Mouse (Mus musculus): Measurements from ENCODE around the gene Sh3gl2. TPM values are rescaled to one million over a fixed set of nuclear protein-coding genes. Genes with fewer than 3 reads are reported as not detected.

Sh3gl2 gene
- total RNA-seq, 1 experiment from 2014 or later = not detected

DNA sequence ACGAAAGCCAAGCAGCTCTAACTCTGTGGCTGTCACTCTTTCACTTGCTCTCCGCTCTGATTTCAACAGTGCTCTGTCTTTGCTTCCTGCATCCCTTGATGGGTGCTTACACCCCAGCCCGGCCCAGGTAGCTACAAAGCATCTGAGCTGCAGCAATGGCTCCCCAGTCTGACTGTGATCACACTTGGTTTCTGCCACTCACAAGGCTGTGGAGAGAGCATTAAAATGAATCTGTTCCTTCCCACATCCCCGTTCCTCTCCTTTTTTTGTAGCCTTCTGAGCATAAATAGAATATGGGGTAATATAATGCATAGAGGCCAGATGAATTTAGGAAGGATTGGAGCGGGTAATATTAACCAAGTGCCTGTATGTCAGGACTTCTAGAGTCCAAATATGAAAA is 21.8 kb downstream of the Sh3gl2 start:
- ATAC-seq (replicated peaks in 1 of 2; ENCODE audit: insufficient read depth in 1 of 2, low FRiP score in 2 of 2, low TSS enrichment in 1 of 2, low read depth in 1 of 2, poor library complexity in 2 of 2, severe bottlenecking in 2 of 2) = no peak

DNA sequence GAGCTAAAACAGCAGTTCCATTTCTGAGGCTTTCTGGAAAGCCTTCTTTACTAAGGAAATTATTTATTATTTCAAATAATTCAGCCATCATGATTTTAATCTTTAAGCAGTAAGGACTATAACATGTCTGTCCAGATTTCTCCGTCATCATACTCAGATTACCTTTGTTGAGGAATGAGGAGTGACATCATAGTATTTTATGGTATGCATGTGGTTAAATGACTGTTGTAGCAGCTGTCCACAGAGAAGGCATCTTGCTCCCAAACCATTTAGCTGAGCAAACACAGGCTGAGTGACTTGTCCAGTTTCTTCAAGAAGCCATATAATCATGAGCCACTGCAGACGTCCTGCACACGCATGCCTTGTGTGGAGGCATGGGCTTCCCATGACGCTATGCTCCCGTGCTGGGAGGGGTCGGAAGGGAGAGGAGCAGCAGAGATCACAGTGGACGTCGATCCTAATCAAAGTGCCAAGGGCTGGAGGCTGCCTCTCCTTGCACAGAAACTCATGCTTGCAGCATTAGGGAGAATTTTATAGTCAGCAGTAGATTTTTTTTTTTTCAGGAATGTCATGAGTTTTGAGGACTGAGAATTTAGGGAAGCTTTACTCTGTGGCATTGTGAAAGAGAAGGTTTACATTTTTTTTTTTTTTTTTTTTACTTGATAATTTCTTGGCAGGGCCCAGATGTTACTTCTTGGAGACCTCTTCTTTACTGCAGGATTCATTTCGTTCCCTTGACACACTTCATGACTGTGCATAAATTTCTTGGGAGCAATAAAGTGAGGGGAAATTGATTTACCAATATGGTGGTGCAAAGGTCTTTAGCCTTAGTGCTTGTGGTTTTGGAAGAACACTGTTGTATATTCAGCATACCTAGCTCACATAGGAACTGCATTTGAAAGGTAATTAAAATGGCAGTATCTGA is 23.0 kb downstream of the Sh3gl2 start:
- no peak for ATAC-seq (replicated peaks in 1 of 2; ENCODE audit: insufficient read depth in 1 of 2, low FRiP score in 2 of 2, low TSS enrichment in 1 of 2, low read depth in 1 of 2, poor library complexity in 2 of 2, severe bottlenecking in 2 of 2)

- ATAC-seq (replicated peaks in 1 of 2; ENCODE audit: insufficient read depth in 1 of 2, low FRiP score in 2 of 2, low TSS enrichment in 1 of 2, low read depth in 1 of 2, poor library complexity in 2 of 2, severe bottlenecking in 2 of 2) = no peak
Observed at GRCm38 (mm10) chr4:85228589-85228948, 23.6 kb downstream of the Sh3gl2 start.

- no peak for ATAC-seq (replicated peaks in 1 of 2; ENCODE audit: insufficient read depth in 1 of 2, low FRiP score in 2 of 2, low TSS enrichment in 1 of 2, low read depth in 1 of 2, poor library complexity in 2 of 2, severe bottlenecking in 2 of 2)
Observed at GRCm38 (mm10) chr4:85232386-85233381, 27.8 kb downstream of the Sh3gl2 start.

DNA sequence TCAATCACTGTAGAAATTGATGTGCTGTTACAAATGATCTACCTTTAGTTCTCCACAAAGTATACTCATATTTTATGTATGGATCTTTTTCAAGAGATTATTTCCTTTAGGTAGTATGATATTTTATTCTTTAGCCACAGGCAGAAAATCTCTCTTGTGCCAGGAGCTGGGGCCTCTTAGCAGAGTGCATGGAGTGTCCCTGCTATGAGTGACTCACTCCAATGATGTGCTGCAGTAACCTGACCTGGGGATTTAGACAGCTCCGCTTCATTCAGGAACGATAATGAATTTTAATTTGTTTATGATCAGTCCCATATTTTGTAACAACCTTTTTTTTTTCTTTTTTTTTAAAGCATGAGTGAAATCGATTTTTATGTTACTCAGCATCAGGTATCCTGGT is 36.7 kb downstream of the Sh3gl2 start:
- no peak for ATAC-seq (replicated peaks in 1 of 2; ENCODE audit: insufficient read depth in 1 of 2, low FRiP score in 2 of 2, low TSS enrichment in 1 of 2, low read depth in 1 of 2, poor library complexity in 2 of 2, severe bottlenecking in 2 of 2)

GRCm38 (mm10) chr4:85242562-85242961 is 37.6 kb downstream of the Sh3gl2 start:
- ATAC-seq (replicated peaks in 1 of 2; ENCODE audit: insufficient read depth in 1 of 2, low FRiP score in 2 of 2, low TSS enrichment in 1 of 2, low read depth in 1 of 2, poor library complexity in 2 of 2, severe bottlenecking in 2 of 2) = no peak

GRCm38 (mm10) chr4:85248673-85249072 is 43.7 kb downstream of the Sh3gl2 start:
- ATAC-seq (replicated peaks in 1 of 2; ENCODE audit: insufficient read depth in 1 of 2, low FRiP score in 2 of 2, low TSS enrichment in 1 of 2, low read depth in 1 of 2, poor library complexity in 2 of 2, severe bottlenecking in 2 of 2) = no peak

DNA sequence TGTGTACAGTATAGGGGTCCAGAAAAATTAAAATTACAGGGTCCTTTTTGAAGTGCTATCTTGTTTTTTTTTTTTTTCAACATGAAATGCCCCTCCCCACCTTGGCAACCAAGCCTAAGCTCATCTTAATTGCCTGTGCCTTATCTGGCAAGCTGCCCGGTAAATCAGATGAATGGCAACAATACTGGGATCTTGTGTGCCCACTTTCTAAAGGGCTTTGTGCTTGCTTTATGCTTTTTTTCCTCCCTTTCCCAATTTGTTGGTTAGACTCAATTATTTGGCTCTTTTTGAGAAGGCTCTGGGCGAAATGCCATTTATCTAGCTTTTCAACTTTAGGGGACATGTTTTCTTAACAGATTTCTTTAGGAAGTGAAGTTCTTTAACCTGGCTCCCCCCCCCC is 45.3 kb downstream of the Sh3gl2 start:
- no peak for ATAC-seq (replicated peaks in 1 of 2; ENCODE audit: insufficient read depth in 1 of 2, low FRiP score in 2 of 2, low TSS enrichment in 1 of 2, low read depth in 1 of 2, poor library complexity in 2 of 2, severe bottlenecking in 2 of 2)

GRCm38 (mm10) chr4:85250786-85251185 is 45.9 kb downstream of the Sh3gl2 start:
- no peak for ATAC-seq (replicated peaks in 1 of 2; ENCODE audit: insufficient read depth in 1 of 2, low FRiP score in 2 of 2, low TSS enrichment in 1 of 2, low read depth in 1 of 2, poor library complexity in 2 of 2, severe bottlenecking in 2 of 2)

DNA sequence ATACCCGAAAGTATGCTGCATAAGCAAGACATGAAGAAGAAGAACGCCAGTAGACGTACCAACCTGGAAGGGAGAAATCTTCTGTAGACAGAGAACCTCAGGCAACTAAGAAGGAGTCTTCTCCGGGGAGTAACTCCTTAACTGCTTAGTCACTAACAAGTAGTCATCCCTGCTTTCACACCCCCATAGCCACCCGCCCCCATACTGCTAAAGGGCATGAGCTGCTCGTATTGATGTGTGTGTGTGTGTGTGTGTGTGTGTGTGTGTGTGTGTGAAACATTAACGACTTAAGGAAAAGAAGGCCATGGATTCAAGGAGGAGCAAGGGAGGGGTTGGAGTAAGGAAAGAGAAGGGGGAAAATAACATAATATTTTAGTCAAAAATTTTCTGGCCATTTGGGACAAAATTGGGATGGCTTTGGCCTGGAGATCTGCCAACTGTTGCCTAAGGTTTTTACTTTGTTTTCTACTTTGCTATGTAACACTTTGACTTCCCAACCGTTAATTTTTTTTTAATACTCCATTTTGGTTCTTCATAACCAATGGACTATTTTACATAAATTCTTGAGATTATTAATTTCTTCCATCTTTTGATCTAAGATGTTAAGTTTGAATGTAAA is 51.0 kb downstream of the Sh3gl2 start:
- no peak for ATAC-seq (replicated peaks in 1 of 2; ENCODE audit: insufficient read depth in 1 of 2, low FRiP score in 2 of 2, low TSS enrichment in 1 of 2, low read depth in 1 of 2, poor library complexity in 2 of 2, severe bottlenecking in 2 of 2)

- no peak for ATAC-seq (replicated peaks in 1 of 2; ENCODE audit: insufficient read depth in 1 of 2, low FRiP score in 2 of 2, low TSS enrichment in 1 of 2, low read depth in 1 of 2, poor library complexity in 2 of 2, severe bottlenecking in 2 of 2)
Observed at GRCm38 (mm10) chr4:85256461-85257202, 51.7 kb downstream of the Sh3gl2 start.

DNA sequence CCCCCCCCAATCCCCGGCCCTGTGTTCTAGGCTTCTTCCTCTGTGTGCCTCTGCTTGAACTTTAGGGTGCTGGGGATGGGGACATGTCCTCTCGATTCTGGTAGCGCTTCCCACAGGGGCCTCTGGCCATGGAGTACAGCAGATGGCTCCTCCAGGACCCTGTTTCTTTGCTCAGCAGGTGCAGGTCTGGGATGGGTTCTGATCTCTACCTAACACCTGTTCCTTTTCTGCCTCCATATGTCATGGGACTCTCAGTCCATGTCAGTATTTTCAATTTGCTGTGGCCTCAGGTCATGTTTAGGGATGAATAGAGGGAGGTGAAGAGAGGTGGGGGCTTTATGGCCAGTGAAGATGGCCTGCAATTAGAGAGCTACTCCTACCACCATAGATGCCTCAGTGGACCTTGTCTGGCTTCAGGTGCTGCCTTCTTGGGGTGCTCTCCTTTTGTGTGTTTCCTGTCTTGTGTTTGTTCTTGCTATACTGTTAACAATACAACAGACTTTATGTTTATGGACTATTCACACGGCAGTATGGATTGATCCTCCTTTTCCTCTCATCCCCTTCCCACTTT is 52.9 kb downstream of the Sh3gl2 start:
- no peak for ATAC-seq (replicated peaks in 1 of 2; ENCODE audit: insufficient read depth in 1 of 2, low FRiP score in 2 of 2, low TSS enrichment in 1 of 2, low read depth in 1 of 2, poor library complexity in 2 of 2, severe bottlenecking in 2 of 2)

- no peak for ATAC-seq (replicated peaks in 1 of 2; ENCODE audit: insufficient read depth in 1 of 2, low FRiP score in 2 of 2, low TSS enrichment in 1 of 2, low read depth in 1 of 2, poor library complexity in 2 of 2, severe bottlenecking in 2 of 2)
Observed at GRCm38 (mm10) chr4:85260687-85261658, 56.0 kb downstream of the Sh3gl2 start.

DNA sequence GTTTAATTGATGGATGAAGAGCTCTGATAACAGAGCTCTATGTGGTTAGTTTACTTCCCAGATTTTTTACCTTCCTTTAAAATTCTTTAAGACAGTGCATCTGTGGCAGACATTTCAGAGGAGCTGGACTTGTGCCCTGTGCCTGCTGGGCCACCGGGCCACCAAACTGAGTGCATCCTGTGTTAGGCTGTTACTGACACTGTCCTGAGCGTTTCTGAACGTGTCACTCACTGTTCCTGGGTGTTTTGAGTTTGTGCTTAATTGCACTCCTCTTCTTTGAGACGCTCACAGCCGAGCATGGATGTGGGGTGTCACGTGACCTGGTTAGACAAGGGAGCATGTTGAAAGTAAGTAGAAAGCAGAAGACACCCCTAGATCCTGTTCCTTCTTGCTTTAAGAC is 57.2 kb downstream of the Sh3gl2 start:
- ATAC-seq (replicated peaks in 1 of 2; ENCODE audit: insufficient read depth in 1 of 2, low FRiP score in 2 of 2, low TSS enrichment in 1 of 2, low read depth in 1 of 2, poor library complexity in 2 of 2, severe bottlenecking in 2 of 2) = no peak

- no peak for ATAC-seq (replicated peaks in 1 of 2; ENCODE audit: insufficient read depth in 1 of 2, low FRiP score in 2 of 2, low TSS enrichment in 1 of 2, low read depth in 1 of 2, poor library complexity in 2 of 2, severe bottlenecking in 2 of 2)
Observed at GRCm38 (mm10) chr4:85262606-85263005, 57.7 kb downstream of the Sh3gl2 start.

DNA sequence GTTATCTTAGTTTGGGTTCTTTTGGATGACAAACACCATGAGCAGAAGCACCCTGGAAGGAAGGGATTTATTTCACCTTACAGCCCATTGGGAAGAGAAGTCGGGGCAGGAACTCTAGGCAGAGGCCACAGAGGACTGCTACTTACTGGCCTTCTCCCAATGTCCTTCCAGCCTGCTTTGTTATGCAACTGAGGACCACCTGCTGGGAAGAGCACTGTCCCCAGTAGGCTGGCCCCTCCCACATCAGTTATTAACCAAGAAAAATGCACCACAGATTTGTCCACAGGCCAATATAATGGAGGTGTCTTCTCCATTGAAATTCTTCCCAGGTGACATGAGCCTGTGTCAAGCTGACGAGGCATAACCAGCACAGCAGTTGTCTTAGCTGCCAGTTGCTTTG is 62.5 kb downstream of the Sh3gl2 start:
- no peak for ATAC-seq (replicated peaks in 1 of 2; ENCODE audit: insufficient read depth in 1 of 2, low FRiP score in 2 of 2, low TSS enrichment in 1 of 2, low read depth in 1 of 2, poor library complexity in 2 of 2, severe bottlenecking in 2 of 2)

Measured in hematopoietic stem cell, adult 5-6 weeks (primary cell).